Mouse (Mus musculus): ENCODE results near the gene Asic2.

GRCm38 (mm10) chr11:81543189-81543588 is 425.1 kb downstream of the Asic2 start:
- TF ChIP-seq CTCF (IDR thresholded peaks at IDR 0.05; ENCODE audit: borderline replicate concordance, insufficient read depth, low read length) = no peak
- no peak for TF ChIP-seq POLR2A (IDR thresholded peaks at IDR 0.05; ENCODE audit: low read depth, low read length)

Measured in embryonic fibroblast, embryonic 13.5 days (primary cell).